13 mouse cellular contexts compared by ENCODE assay signal in the genomic region with DNA sequence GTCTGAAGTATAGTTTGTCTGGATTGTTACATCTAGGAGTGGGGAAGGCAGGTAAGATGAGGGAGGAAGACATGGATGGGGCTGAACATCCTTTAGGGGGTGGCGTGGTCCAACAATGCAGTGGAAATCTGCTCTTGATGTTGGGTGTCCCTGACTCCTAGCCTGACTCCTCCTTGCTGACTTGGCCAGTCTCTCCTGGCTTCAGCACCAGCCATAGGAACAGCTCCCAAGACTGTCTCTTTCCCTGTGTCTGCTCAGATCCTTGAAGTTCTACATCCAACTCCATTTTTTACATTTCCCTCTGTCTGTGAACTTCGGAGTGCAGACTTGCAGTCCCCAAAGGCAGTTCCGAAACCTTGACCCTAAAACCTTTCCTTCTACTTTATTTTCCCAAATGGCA.
DNase-seq lines count a peak whose midpoint lies in the region; ATAC-seq lines count a peak whose summit lies in the region.
"Had no signal": no experiment of that assay in that cellular context is flagged by ENCODE, and none has a peak within 500 bp of the region (broad histone marks: within the 10 kb centered on the region; RNA-seq: fewer than 3 reads in every experiment).

No protein-coding gene starts in this region.

- H3K9ac ChIP-seq in neural tube, embryonic 11.5 days (ENCODE audit: low read length), result no peak overlapping the region
- no peak overlapping the region for H3K9ac ChIP-seq in midbrain, embryonic 11.5 days (ENCODE audit: low read length)
- H3K9ac ChIP-seq: intestine, embryonic 15.5 days; limb, embryonic 12.5 days had no signal

- H3K4me1 ChIP-seq in neural tube, embryonic 11.5 days (ENCODE audit: control insufficient read depth, insufficient read depth, low read length), result no peaks in the 10 kb centered on the region
- no peaks in the 10 kb centered on the region for H3K4me1 ChIP-seq in midbrain, embryonic 11.5 days (ENCODE audit: control insufficient read depth, insufficient read depth, low read length)
- H3K4me1 ChIP-seq: intestine, embryonic 15.5 days; limb, embryonic 12.5 days had no signal

- 69% methylated on average over 3 of the region's 3 CpGs for WGBS in neural tube, embryonic 11.5 days
- 80% methylated on average over 3 of the region's 3 CpGs for WGBS in midbrain, embryonic 11.5 days

- H3K4me3 ChIP-seq in neural tube, embryonic 11.5 days (ENCODE audit: low read depth, low read length), result no peak overlapping the region
- H3K4me3 ChIP-seq in midbrain, embryonic 11.5 days (ENCODE audit: low read depth, low read length), result no peak overlapping the region
- H3K4me3 ChIP-seq: intestine, embryonic 15.5 days; limb, embryonic 12.5 days had no signal

- intact Hi-C loops in heart, postnatal 25 days (cut with DNase I), result no loop called here

- ATAC-seq in neural tube, embryonic 11.5 days (ENCODE audit: insufficient read depth, low FRiP score, low TSS enrichment), result no peak
- no peak for ATAC-seq in midbrain, embryonic 11.5 days (ENCODE audit: low FRiP score)
- ATAC-seq: intestine, embryonic 15.5 days had no signal

- H3K27me3 ChIP-seq in neural tube, embryonic 11.5 days (ENCODE audit: control insufficient read depth, insufficient read depth, low read length), result no peaks in the 10 kb centered on the region
- H3K27me3 ChIP-seq in midbrain, embryonic 11.5 days (ENCODE audit: control insufficient read depth, insufficient read depth, low read length), result no peaks in the 10 kb centered on the region
- H3K27me3 ChIP-seq: intestine, embryonic 15.5 days; limb, embryonic 12.5 days had no signal

- no peak overlapping the region for H3K27ac ChIP-seq in neural tube, embryonic 11.5 days (ENCODE audit: low read depth, low read length)
- no peak overlapping the region for H3K27ac ChIP-seq in midbrain, embryonic 11.5 days (ENCODE audit: low read depth, low read length)
- H3K27ac ChIP-seq: intestine, embryonic 15.5 days; limb, embryonic 12.5 days had no signal

- DNase-seq in heart, postnatal 4 days, result peak; percentile 59
- no peak for DNase-seq in heart, postnatal 25 days (ENCODE audit: low spot score)
- DNase-seq in ovary, postnatal 14 days (ENCODE audit: low spot score), result peak; percentile 45
- no peak for DNase-seq in ovary, adult 18-20 months (ENCODE audit: low spot score)
- DNase-seq in embryo, embryonic 10 days (ENCODE audit: low spot score), result peak; percentile 69
- peak; percentile 38 for DNase-seq in neural tube, embryonic 11.5 days (ENCODE audit: low spot score)
- no peak for DNase-seq in layer of hippocampus, postnatal 14 days (ENCODE audit: low spot score in 2 of 2)
- no peak for DNase-seq in midbrain, embryonic 11.5 days (ENCODE audit: low spot score, missing footprints)
- DNase-seq: gastrocnemius, postnatal 25 days; midbrain, embryonic 14.5 days; right cerebral cortex, adult 18-20 months had no signal

- no peaks in the 10 kb centered on the region for H3K9me3 ChIP-seq in neural tube, embryonic 11.5 days (ENCODE audit: control insufficient read depth, low read length)
- no peaks in the 10 kb centered on the region for H3K9me3 ChIP-seq in midbrain, embryonic 11.5 days (ENCODE audit: control insufficient read depth, low read length)
- H3K9me3 ChIP-seq: intestine, embryonic 15.5 days; limb, embryonic 12.5 days had no signal

- no peaks in the 10 kb centered on the region for H3K36me3 ChIP-seq in neural tube, embryonic 11.5 days (ENCODE audit: control insufficient read depth, insufficient read depth, low read length)
- H3K36me3 ChIP-seq in midbrain, embryonic 11.5 days (ENCODE audit: control insufficient read depth, insufficient read depth, low read length), result no peaks in the 10 kb centered on the region
- H3K36me3 ChIP-seq: intestine, embryonic 15.5 days; limb, embryonic 12.5 days had no signal

- no peak overlapping the region for H3K4me2 ChIP-seq in neural tube, embryonic 11.5 days (ENCODE audit: low read depth)
- H3K4me2 ChIP-seq in midbrain, embryonic 11.5 days, result no peak overlapping the region
- H3K4me2 ChIP-seq: intestine, embryonic 15.5 days; limb, embryonic 12.5 days had no signal

Comparison
In these comparisons a context has a peak if more than half of its experiments do, and no peak if none do; other contexts are left out.
1. DNase-seq: peak in heart, postnatal 4 days (single experiment), ovary, postnatal 14 days (single experiment), embryo, embryonic 10 days (single experiment) and neural tube, embryonic 11.5 days (single experiment); none in heart, postnatal 25 days (single experiment), ovary, adult 18-20 months (single experiment), layer of hippocampus, postnatal 14 days (0 of 2) and midbrain, embryonic 11.5 days (single experiment).